ENCODE assay signal across 10 mouse cellular contexts in the genomic region with DNA sequence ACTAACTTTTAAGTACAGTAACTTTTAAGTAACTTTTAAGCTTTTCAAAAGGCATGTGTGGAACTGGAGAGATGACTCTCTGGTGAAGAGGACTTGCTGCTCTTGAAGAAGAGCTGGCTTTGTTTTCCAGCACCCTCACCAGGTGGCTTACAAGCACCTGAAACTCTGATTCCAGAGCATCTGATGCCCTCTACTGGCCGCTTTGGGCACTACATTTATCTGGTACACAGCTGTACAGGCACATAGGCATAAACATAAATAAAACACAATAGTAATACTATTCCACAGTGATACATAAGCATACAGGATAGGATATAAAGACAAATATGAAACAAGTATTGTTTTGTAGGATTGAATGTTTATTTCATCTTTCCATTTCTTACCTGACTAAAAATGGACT.
DNase-seq lines count a peak whose midpoint lies in the region; ATAC-seq lines count a peak whose summit lies in the region.
"Had no signal": no experiment of that assay in that cellular context is flagged by ENCODE, and none has a peak within 500 bp of the region (broad histone marks: within the 10 kb centered on the region; RNA-seq: fewer than 3 reads in every experiment).

No protein-coding gene starts in this region.

- DNase-seq in heart, postnatal 10 days: peak; percentile 12 to 37
- DNase-seq in right cerebral cortex, adult 2 months (ENCODE audit: low spot score in 2 of 2): peak; percentile 21 to 42
- DNase-seq in right cerebral cortex, postnatal 25 days: no peak
- peak; percentile 44 to 51 for DNase-seq in adrenal gland, postnatal 36 days
- peak; percentile 32 for DNase-seq in induced T-regulatory cell, adult 2 months (ENCODE audit: low read depth)
- DNase-seq in retina, postnatal 1 day: peak; percentile 44

- no peaks in the 10 kb centered on the region for H3K27me3 ChIP-seq in heart, embryonic 12.5 days (replicated peaks)
- H3K27me3 ChIP-seq: lung, embryonic 15.5 days had no signal

- H3K9ac ChIP-seq in heart, embryonic 12.5 days: no peak overlapping the region
- H3K9ac ChIP-seq: lung, embryonic 15.5 days had no signal

- WGBS in heart, embryonic 12.5 days: 5% methylated on average over 1 of the region's 1 CpGs

- no peaks in the 10 kb centered on the region for H3K9me3 ChIP-seq in heart, embryonic 12.5 days (replicated peaks)
- H3K9me3 ChIP-seq: lung, embryonic 15.5 days had no signal

- no peak overlapping the region for H3K27ac ChIP-seq in heart, embryonic 12.5 days (ENCODE audit: poor library complexity, severe bottlenecking)
- H3K27ac ChIP-seq: lung, embryonic 15.5 days had no signal

- no peaks in the 10 kb centered on the region for H3K4me1 ChIP-seq in heart, embryonic 12.5 days (replicated peaks)
- H3K4me1 ChIP-seq: lung, embryonic 15.5 days had no signal

- no peak for ATAC-seq in heart, embryonic 12.5 days (ENCODE audit: insufficient number of reproducible peaks, low FRiP score)
- no peak for ATAC-seq in megakaryocyte, adult 5-6 weeks (ENCODE audit: poor library complexity, severe bottlenecking)

- intact Hi-C loops in heart, postnatal 10 days (cut with DNase I): no loop called here

- no peaks in the 10 kb centered on the region for H3K36me3 ChIP-seq in heart, embryonic 12.5 days
- H3K36me3 ChIP-seq: lung, embryonic 15.5 days had no signal

- no peak overlapping the region for H3K4me2 ChIP-seq in heart, embryonic 12.5 days
- H3K4me2 ChIP-seq: lung, embryonic 15.5 days had no signal

- H3K4me3 ChIP-seq in heart, embryonic 12.5 days: no peak overlapping the region
- H3K4me3 ChIP-seq: erythroblast, embryonic 14.5 days; lung, embryonic 15.5 days had no signal
